Mouse (Mus musculus): Measurements from ENCODE around the gene Itga10. TPM values are rescaled to one million over a fixed set of nuclear protein-coding genes. Genes with fewer than 3 reads are reported as not detected.

Gene Itga10
- total RNA-seq, 2 experiments from 2014 or later = 2.3 to 2.5 TPM

Other genes with a start within 250 kb of the Itga10 start
- not detected for gene BC107364, start 193.3 kb upstream of the Itga10 start, total RNA-seq (2021)
- gene Hfe2, start 120.4 kb upstream of the Itga10 start, total RNA-seq (2021) = 1 to 10 TPM; 1.3 to 1.5 TPM
- 10 to 100 TPM; 19.4 to 25.9 TPM for gene Txnip, start 87.6 kb upstream of the Itga10 start, total RNA-seq (2021)
- gene Gm16253, start 68.6 kb upstream of the Itga10 start, total RNA-seq (2021) = not detected
- gene Polr3gl, start 51.4 kb upstream of the Itga10 start, total RNA-seq (2021) = 10 to 100 TPM; 24.0 to 24.8 TPM
- gene Ankrd34a, start 48.9 kb upstream of the Itga10 start, total RNA-seq (2021) = 10 to 100 TPM; 67.3 to 77.4 TPM
- 10 to 100 TPM; 20.8 to 21.5 TPM for gene Lix1l, start 44.4 kb upstream of the Itga10 start, total RNA-seq (2021)
- gene Rbm8a, start 15.7 kb upstream of the Itga10 start, total RNA-seq (2021) = 10 to 100 TPM; 41.5 to 49.6 TPM
- 10 to 100 TPM; 59.1 to 65.7 TPM for gene Pex11b, start 10.2 kb upstream of the Itga10 start, total RNA-seq (2021)
- under 1 TPM; 0.59 to 0.65 TPM for gene Gm42957, start 10.1 kb upstream of the Itga10 start, total RNA-seq (2021)
- gene Ankrd35, start 24.5 kb downstream of the Itga10 start, total RNA-seq (2021) = 1 to 10 TPM; 8.1 to 9.0 TPM
- gene Pias3, start 50.8 kb downstream of the Itga10 start, total RNA-seq (2021) = 10 to 100 TPM; 34.5 to 34.8 TPM
- 10 to 100 TPM; 12.4 to 14.9 TPM for gene Nudt17, start 63.0 kb downstream of the Itga10 start, total RNA-seq (2021)
- gene Polr3c, start 82.0 kb downstream of the Itga10 start, total RNA-seq (2021) = 10 to 100 TPM; 21.5 to 24.8 TPM
- gene Rnf115, start 82.1 kb downstream of the Itga10 start, total RNA-seq (2021) = 10 to 100 TPM; 61.8 to 65.3 TPM
- gene Pdzk1, start 183.7 kb downstream of the Itga10 start, total RNA-seq (2021) = under 1 TPM in 1 of 2 experiments, not detected in 1; 0.23 TPM
- not detected for gene Cd160, start 183.8 kb downstream of the Itga10 start, total RNA-seq (2021)